ENCODE assay signal across 14 mouse cellular contexts in the genomic region with DNA sequence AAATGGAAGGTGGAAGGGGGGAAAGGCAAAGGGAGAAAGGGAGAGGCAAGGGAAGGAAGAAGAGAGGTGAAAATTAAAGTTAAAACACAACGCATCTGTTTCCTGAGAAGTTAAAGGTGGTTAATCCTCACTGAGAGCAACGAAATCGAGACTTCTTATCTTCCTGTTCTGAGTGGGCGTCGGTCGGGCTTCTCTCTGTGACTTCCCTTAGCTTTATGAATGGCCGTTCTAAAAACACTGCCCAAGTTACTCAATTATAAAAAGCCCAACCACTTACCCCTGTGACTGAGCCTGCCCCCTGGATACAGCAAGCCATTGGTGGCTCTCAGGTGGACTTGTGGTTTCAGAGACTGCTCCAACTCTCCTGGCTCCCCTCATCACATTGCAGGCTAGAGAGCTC. TPM values are rescaled to one million over a fixed set of nuclear protein-coding genes. Genes with fewer than 3 reads are reported as not detected.
A peak's percentile ranks its signal among the peaks of the same experiment; 100 is the strongest.
DNase-seq lines count a peak whose midpoint lies in the region; ATAC-seq and TF ChIP-seq lines count a peak whose summit lies in the region.
"Had no signal": no experiment of that assay in that cellular context is flagged by ENCODE, and none has a peak within 500 bp of the region (broad histone marks: within the 10 kb centered on the region; RNA-seq: fewer than 3 reads in every experiment).

No protein-coding gene starts in this region.

- H3K27me3 ChIP-seq in heart, embryonic 11.5 days (ENCODE audit: control insufficient read depth, insufficient read depth, low read length): no peaks in the 10 kb centered on the region
- no peaks in the 10 kb centered on the region for H3K27me3 ChIP-seq in MEL (ENCODE audit: control insufficient read depth in 1 of 2, insufficient read depth in 2 of 2, low read length in 2 of 2)
- H3K27me3 ChIP-seq in heart, embryonic 13.5 days (replicated peaks): no peaks in the 10 kb centered on the region
- H3K27me3 ChIP-seq: CH12.LX; neural tube, embryonic 15.5 days had no signal

- no peak for TF ChIP-seq CTCF in MEL (IDR thresholded peaks at IDR 0.05 in 2 of 3, conservative IDR thresholded peaks at IDR 0.05 in 1 of 3; ENCODE audit: control insufficient read depth in 1 of 3, insufficient read depth in 1 of 3, low read depth in 2 of 3, low read length in 3 of 3, poor library complexity in 1 of 3, severe bottlenecking in 1 of 3)

- H3K9ac ChIP-seq in heart, embryonic 11.5 days (ENCODE audit: low read depth, low read length): no peak overlapping the region
- no peak overlapping the region for H3K9ac ChIP-seq in MEL (ENCODE audit: control insufficient read depth, low read depth, low read length, poor library complexity, severe bottlenecking)
- H3K9ac ChIP-seq in heart, embryonic 13.5 days: no peak overlapping the region
- H3K9ac ChIP-seq: liver, embryonic 15.5 days; neural tube, embryonic 15.5 days had no signal

- no peak overlapping the region for H3K4me3 ChIP-seq in heart, embryonic 11.5 days (ENCODE audit: low read depth, low read length)
- H3K4me3 ChIP-seq in MEL (ENCODE audit: control insufficient read depth in 1 of 2, insufficient read depth in 1 of 2, low read depth in 2 of 2, low read length in 2 of 2): no peak overlapping the region
- no peak overlapping the region for H3K4me3 ChIP-seq in heart, embryonic 13.5 days
- H3K4me3 ChIP-seq: layer of hippocampus, adult 2 months; liver, embryonic 15.5 days; neural tube, embryonic 15.5 days had no signal

- TF ChIP-seq EP300 in MEL (IDR thresholded peaks at IDR 0.05; ENCODE audit: low read depth in 1 of 2, low read length in 2 of 2): peak; percentile 6 to 55; a peak in 2 of 4 replicates

- DNase-seq in heart, adult 8-10 months (ENCODE audit: low spot score): no peak
- DNase-seq in MEL (ENCODE audit: low read depth, low spot score): peak; percentile 38
- no peak for DNase-seq in right cerebral cortex, adult 2 months (ENCODE audit: low spot score in 2 of 2)
- DNase-seq in cerebellum, postnatal 4 days (ENCODE audit: low spot score in 2 of 2): no peak
- DNase-seq: cerebellum, adult 2 months; retina, postnatal 1 day had no signal

- no peaks in the 10 kb centered on the region for H3K9me3 ChIP-seq in heart, embryonic 11.5 days (replicated peaks; ENCODE audit: control insufficient read depth, low read length)
- no peaks in the 10 kb centered on the region for H3K9me3 ChIP-seq in MEL (replicated peaks; ENCODE audit: insufficient read depth, low read length)
- no peaks in the 10 kb centered on the region for H3K9me3 ChIP-seq in heart, embryonic 13.5 days
- H3K9me3 ChIP-seq: liver, embryonic 15.5 days; neural tube, embryonic 15.5 days had no signal

- no peaks in the 10 kb centered on the region for H3K79me2 ChIP-seq in MEL (ENCODE audit: control insufficient read depth, insufficient read depth, low read length, poor library complexity)

- TF ChIP-seq POLR2A in MEL (IDR thresholded peaks at IDR 0.05; ENCODE audit: control insufficient read depth in 1 of 2, insufficient read depth in 1 of 2, low read depth in 1 of 2, low read length in 2 of 2, poor library complexity in 1 of 2): no peak

- WGBS in heart, embryonic 11.5 days (ENCODE audit: insufficient replicate concordance): 18% methylated on average over 7 of the region's 7 CpGs
- WGBS in heart, embryonic 13.5 days: 18% methylated on average over 7 of the region's 7 CpGs

- H3K4me2 ChIP-seq in heart, embryonic 11.5 days: 0 out of 2 replicates have a peak overlapping the region, but pooled peaks have one; percentile 25
- H3K4me2 ChIP-seq in heart, embryonic 13.5 days: peak overlapping the region; percentile 80
- H3K4me2 ChIP-seq: liver, embryonic 15.5 days; neural tube, embryonic 15.5 days had no signal

- peaks cover 21% of the 10 kb centered on the region for H3K4me1 ChIP-seq in heart, embryonic 11.5 days (ENCODE audit: control insufficient read depth, insufficient read depth, low read length)
- peaks cover 3 to 8% of the 10 kb centered on the region in 2 experiments; a peak in 3 of 4 replicates for H3K4me1 ChIP-seq in MEL (ENCODE audit: control insufficient read depth in 1 of 2, insufficient read depth in 2 of 2, low read length in 2 of 2)
- peaks cover 64% of the 10 kb centered on the region for H3K4me1 ChIP-seq in heart, embryonic 13.5 days
- H3K4me1 ChIP-seq: liver, embryonic 15.5 days had no signal

- peak overlapping the region; percentile 75 for H3K27ac ChIP-seq in heart, embryonic 11.5 days (ENCODE audit: low read depth, low read length)
- H3K27ac ChIP-seq in MEL (ENCODE audit: control insufficient read depth, low read depth, low read length): no peak overlapping the region
- peak overlapping the region; percentile 99 for H3K27ac ChIP-seq in heart, embryonic 13.5 days (replicated peaks)
- H3K27ac ChIP-seq: layer of hippocampus, adult 2 months; liver, embryonic 15.5 days; neural tube, embryonic 15.5 days had no signal

- no peak for ATAC-seq in heart, embryonic 11.5 days (replicated peaks; ENCODE audit: insufficient number of reproducible peaks, low FRiP score, low TSS enrichment)
- ATAC-seq in heart, embryonic 13.5 days (ENCODE audit: extremely low read depth, insufficient number of reproducible peaks, low FRiP score, low TSS enrichment): no peak
- peak; percentile 22; the same call in 1 of the 2 replicates for ATAC-seq in megakaryocyte, adult 5-6 weeks (ENCODE audit: poor library complexity, severe bottlenecking)
- ATAC-seq: inflammation-experienced regulatory T-cells, adult 6 months had no signal

- no peak for TF ChIP-seq RAD21 in MEL (IDR thresholded peaks at IDR 0.05; ENCODE audit: low read depth, low read length)

- no peaks in the 10 kb centered on the region for H3K36me3 ChIP-seq in heart, embryonic 11.5 days (ENCODE audit: control insufficient read depth, insufficient read depth, low read length)
- H3K36me3 ChIP-seq in MEL (ENCODE audit: control insufficient read depth in 1 of 2, insufficient read depth in 2 of 2, low read length in 2 of 2): peaks cover 0 to 5% of the 10 kb centered on the region in 2 experiments; a peak in 1 of 4 replicates
- H3K36me3 ChIP-seq in heart, embryonic 13.5 days: peaks cover 13% of the 10 kb centered on the region
- H3K36me3 ChIP-seq: liver, embryonic 15.5 days; neural tube, embryonic 15.5 days had no signal

TF ChIP-seq in MEL, 35 proteins besides CTCF, POLR2A, EP300 and RAD21:
- no peak for TF ChIP-seq SMC3 (IDR thresholded peaks at IDR 0.05; ENCODE audit: low read depth, low read length)
- TF ChIP-seq TAL1 (IDR thresholded peaks at IDR 0.05; ENCODE audit: low read length): no peak
- TF ChIP-seq TCF12 (IDR thresholded peaks at IDR 0.05; ENCODE audit: low read depth, low read length): no peak
- no peak for TF ChIP-seq MYC (IDR thresholded peaks at IDR 0.05; ENCODE audit: low read depth, low read length)
- no peak for TF ChIP-seq ELF1 (IDR thresholded peaks at IDR 0.05; ENCODE audit: low read depth, low read length)
- TF ChIP-seq BHLHE40 (IDR thresholded peaks at IDR 0.05; ENCODE audit: borderline replicate concordance, low read depth, low read length): no peak
- no peak for TF ChIP-seq MAZ (IDR thresholded peaks at IDR 0.05; ENCODE audit: low read depth, low read length)
- peak; percentile 55; the same call in 1 of the 2 replicates for TF ChIP-seq GATA1 (IDR thresholded peaks at IDR 0.05; ENCODE audit: low read depth, low read length)
- TF ChIP-seq KAT2A (conservative IDR thresholded peaks at IDR 0.05; ENCODE audit: low read depth, low read length): no peak

RNA-seq across cellular contexts. Expression of a gene that starts 2.3 kb away (rescaled TPM):
- 25.2 and 26.4 TPM in 2 replicates for polyA plus RNA-seq in heart, embryonic 11.5 days (2014; fragmentation: Nextera tagmentation; extraction: Ambion mirVana)
- 100 to 1,000 TPM in 1 of 4 experiments, 10 to 100 TPM in 3; 53.9 to 107 (median 63.8) TPM for total RNA-seq in heart, adult 8-10 months (2022)
- not detected in 2 replicates for total RNA-seq in MEL (2012; rRNA removed)
- polyA plus RNA-seq in MEL (2012; ENCODE audit: insufficient read depth in 1 of 2, insufficient read length in 2 of 2, low read depth in 1 of 2, low replicate concordance in 2 of 2, missing spikeins in 1 of 2): not detected
- 35.6 and 36.8 TPM in 2 replicates for polyA plus RNA-seq in heart, embryonic 13.5 days (2015; fragmentation: Nextera tagmentation; extraction: Ambion mirVana)
- total RNA-seq in megakaryocyte, adult 5-6 weeks (2015): 0.36 TPM in 1 of 2 replicates, not detected in the other
- 0.12 TPM in 1 of 2 replicates, not detected in the other for total RNA-seq in megakaryocyte, adult 5-6 weeks (2017)
- total RNA-seq: CH12.LX had no signal
- polyA plus RNA-seq: inflammation-experienced regulatory T-cells, adult 6 months had no signal

Comparison
In these comparisons a context has a peak if more than half of its experiments do, and no peak if none do; other contexts are left out.
1. RNA of a gene that starts 2.3 kb away (total RNA-seq): 53.9 to 107 TPM in heart, adult 8-10 months; 0.12 to 0.36 TPM in megakaryocyte, adult 5-6 weeks and not detected in MEL; every median in the first group is over 10 times any median in the second.